Mouse (Mus musculus) neural tube, embryonic 10.5 days (tissue): ENCODE measurements around the gene Tomm40l.

ENCODE experiments used
- DNase-seq: peaks from one replicate; pipeline ENCODE4 v3.0.0-alpha.2; 2017; ENCODE audit warnings: low spot score; ENCODE audit errors: extremely low spot score

Gene Tomm40l

GRCm38 (mm10) chr1:171229750-171230149 lies 7.4 kb upstream of the Tomm40l start:
- no peak for DNase-seq

GRCm38 (mm10) chr1:171227879-171228278 lies 5.6 kb upstream of the Tomm40l start:
- DNase-seq: no peak

- no peak for DNase-seq
These were observed 4.5 kb upstream of the Tomm40l start for GRCm38 (mm10) chr1:171226780-171227179.

GRCm38 (mm10) chr1:171224857-171225256 lies 2.5 kb upstream of the Tomm40l start, which contains the start of gene Apoa2:
TSS of gene Apoa2 (plus strand) at chr1:171225054.
- DNase-seq: no peak

GRCm38 (mm10) chr1:171223796-171224195 lies 1.5 kb upstream of the Tomm40l start:
- no peak for DNase-seq

- DNase-seq: no peak
These were observed 854 bp upstream of the Tomm40l start for GRCm38 (mm10) chr1:171223168-171223567.

GRCm38 (mm10) chr1:171221281-171222193 lies 777 bp downstream of the Tomm40l start:
- DNase-seq: no peak

- peak; percentile 87 for DNase-seq
These were observed 1.4 kb downstream of the Tomm40l start for GRCm38 (mm10) chr1:171220871-171221270.

- no peak for DNase-seq
These were observed 5.9 kb downstream of the Tomm40l start for GRCm38 (mm10) chr1:171216241-171216955.

GRCm38 (mm10) chr1:171213801-171214496 lies 8.4 kb downstream of the Tomm40l start, which contains the start of gene Nr1i3:
TSS of gene Nr1i3 (plus strand) at chr1:171213970.
- DNase-seq: no peak

- DNase-seq: no peak
These were observed 9.5 kb downstream of the Tomm40l start for GRCm38 (mm10) chr1:171212854-171213253.

- no peak for DNase-seq
These were observed 12.9 kb downstream of the Tomm40l start for GRCm38 (mm10) chr1:171209409-171209808.

- no peak for DNase-seq
These were observed 16.4 kb downstream of the Tomm40l start for GRCm38 (mm10) chr1:171205704-171206493.

- no peak for DNase-seq
These were observed 18.1 kb downstream of the Tomm40l start for GRCm38 (mm10) chr1:171204249-171204644.

GRCm38 (mm10) chr1:171203471-171204248 lies 18.7 kb downstream of the Tomm40l start:
- DNase-seq: no peak

- no peak for DNase-seq
These were observed 21.5 kb downstream of the Tomm40l start for GRCm38 (mm10) chr1:171200769-171201168.

- DNase-seq: no peak
These were observed 22.8 kb downstream of the Tomm40l start for GRCm38 (mm10) chr1:171199532-171199931.

GRCm38 (mm10) chr1:171195887-171196397 lies 26.4 kb downstream of the Tomm40l start, which contains the start of gene Pcp4l1:
TSS of gene Pcp4l1 (minus strand) at chr1:171196268.
- peak; percentile 56 for DNase-seq

- DNase-seq: no peak
These were observed 27.1 kb downstream of the Tomm40l start for GRCm38 (mm10) chr1:171195046-171195822.
